ENCODE assay signal across 18 mouse cellular contexts in genomic region chr14:20029606-20030005, GRCm38 (mm10).
"Had no signal": no experiment of that assay in that cellular context is flagged by ENCODE, and none has a peak within 500 bp of the region (broad histone marks: within the 10 kb centered on the region; RNA-seq: fewer than 3 reads in every experiment).

No protein-coding gene starts in this region.

- H3K4me3 ChIP-seq: lung, embryonic 15.5 days; megakaryocyte, embryonic 14.5 days; midbrain, embryonic 13.5 days; midbrain, embryonic 15.5 days; neural tube, embryonic 12.5 days had no signal

- H3K27ac ChIP-seq: lung, embryonic 15.5 days; macrophage; midbrain, embryonic 13.5 days; midbrain, embryonic 15.5 days; neural tube, embryonic 12.5 days had no signal

- H3K27me3 ChIP-seq: lung, embryonic 15.5 days; midbrain, embryonic 13.5 days; midbrain, embryonic 15.5 days; neural tube, embryonic 12.5 days had no signal

- H3K9ac ChIP-seq: lung, embryonic 15.5 days; midbrain, embryonic 13.5 days; midbrain, embryonic 15.5 days; neural tube, embryonic 12.5 days had no signal

- H3K9me3 ChIP-seq: lung, embryonic 15.5 days; megakaryocyte, embryonic 14.5 days; midbrain, embryonic 13.5 days; midbrain, embryonic 15.5 days; neural tube, embryonic 12.5 days had no signal

- H3K4me1 ChIP-seq: midbrain, embryonic 13.5 days; midbrain, embryonic 15.5 days; neural tube, embryonic 12.5 days had no signal

- ATAC-seq: lung, postnatal 0 days; midbrain, embryonic 13.5 days; midbrain, embryonic 15.5 days had no signal

- DNase-seq: lung, adult 2 months; lung, postnatal 14 days; lung, postnatal 36 days; right cerebral cortex, adult 18-20 months; right cerebral cortex, postnatal 25 days; right cerebral cortex, postnatal 4 days; spleen, adult 18-20 months; thymus, adult 18-20 months; thymus, postnatal 14 days; thymus, postnatal 36 days had no signal

- H3K4me2 ChIP-seq: lung, embryonic 15.5 days; midbrain, embryonic 11.5 days; midbrain, embryonic 13.5 days; midbrain, embryonic 15.5 days; neural tube, embryonic 12.5 days had no signal

- H3K36me3 ChIP-seq: lung, embryonic 15.5 days; midbrain, embryonic 13.5 days; midbrain, embryonic 15.5 days; neural tube, embryonic 12.5 days had no signal
